Mouse (Mus musculus): ENCODE measurements around the gene Cdh24. TPM values are rescaled to one million over a fixed set of nuclear protein-coding genes. Genes with fewer than 3 reads are reported as not detected.

Gene Cdh24
- polyA plus RNA-seq, 1 experiment = 138 TPM

DNA sequence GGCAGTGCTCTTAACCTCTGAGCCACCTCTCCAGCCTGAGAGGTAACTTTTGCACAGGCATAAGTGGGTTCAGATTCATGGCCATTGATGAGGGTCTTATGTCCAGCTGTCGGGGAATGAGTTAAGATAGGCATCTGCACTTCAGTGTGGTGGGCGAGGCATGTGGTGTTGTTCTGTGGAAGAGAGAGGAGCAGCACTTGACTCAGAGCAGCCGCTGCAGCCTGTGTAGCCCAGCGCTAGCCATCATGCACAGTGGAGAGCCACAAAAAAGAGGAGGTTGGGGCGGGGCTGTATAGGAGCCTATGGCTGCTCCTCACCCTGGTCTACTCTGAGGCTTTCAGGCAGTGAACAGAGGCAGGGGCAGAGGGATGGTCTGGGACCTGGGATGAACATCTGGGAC is 13.1 kb downstream of the Cdh24 start:
- Histone ChIP-seq H3K36me3 (ENCODE audit: control insufficient read depth, insufficient read depth, low read length) (peaks cover 15% of the 10 kb centered on the region), H3K4me3 (ENCODE audit: control insufficient read depth, insufficient read depth, low read length) (no peak overlapping the region), H3K27ac (ENCODE audit: control insufficient read depth, insufficient read depth, low read length) (no peak overlapping the region), H3K4me1 (replicated peaks; ENCODE audit: control insufficient read depth, insufficient read depth, low read length) (no peaks in the 10 kb centered on the region), H3K27me3 (ENCODE audit: control insufficient read depth, insufficient read depth, low read length) (no peaks in the 10 kb centered on the region)
- no peak for DNase-seq
- WGBS = 57% methylated on average over 5 of the region's 5 CpGs
- no peak for TF ChIP-seq POLR2A (IDR thresholded peaks at IDR 0.05; ENCODE audit: control insufficient read depth, extremely low read depth, insufficient read depth, low read length, poor library complexity)
- no peak for TF ChIP-seq CTCF (IDR thresholded peaks at IDR 0.05; ENCODE audit: borderline replicate concordance, control insufficient read depth, extremely low read depth, insufficient read depth, low read length, poor library complexity)

GRCm38 (mm10) chr14:54624976-54625375 is 16.2 kb downstream of the Cdh24 start:
- Histone ChIP-seq H3K4me3 (ENCODE audit: control insufficient read depth, insufficient read depth, low read length) (no peak overlapping the region), H3K27ac (ENCODE audit: control insufficient read depth, insufficient read depth, low read length) (no peak overlapping the region), H3K27me3 (ENCODE audit: control insufficient read depth, insufficient read depth, low read length) (no peaks in the 10 kb centered on the region), H3K4me1 (replicated peaks; ENCODE audit: control insufficient read depth, insufficient read depth, low read length) (no peaks in the 10 kb centered on the region), H3K36me3 (ENCODE audit: control insufficient read depth, insufficient read depth, low read length) (no peaks in the 10 kb centered on the region)
- DNase-seq = no peak
- 91% methylated on average over 10 of the region's 10 CpGs for WGBS
- TF ChIP-seq CTCF (IDR thresholded peaks at IDR 0.05; ENCODE audit: borderline replicate concordance, control insufficient read depth, extremely low read depth, insufficient read depth, low read length, poor library complexity) (no peak), POLR2A (IDR thresholded peaks at IDR 0.05; ENCODE audit: control insufficient read depth, extremely low read depth, insufficient read depth, low read length, poor library complexity) (no peak)

DNA sequence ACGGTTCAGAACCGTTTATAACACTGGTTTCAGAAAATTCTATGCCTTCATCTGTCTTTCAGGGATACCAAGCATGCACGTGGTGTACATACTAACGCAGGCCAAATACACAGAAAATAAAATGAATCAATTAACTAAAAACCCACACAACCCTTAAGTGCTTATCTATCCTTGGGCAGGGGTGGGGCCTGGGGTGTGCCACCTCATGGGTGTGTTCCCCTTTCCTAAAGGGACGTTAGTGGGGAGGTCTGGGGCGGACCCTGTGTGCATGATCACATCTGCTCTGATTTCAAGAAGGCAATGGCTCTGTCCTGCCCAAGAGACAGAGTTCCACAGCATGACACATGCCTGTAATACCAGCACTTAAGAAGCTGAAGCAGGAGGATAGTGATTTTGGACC is 17.8 kb downstream of the Cdh24 start:
- no peak for TF ChIP-seq POLR2A (IDR thresholded peaks at IDR 0.05; ENCODE audit: control insufficient read depth, extremely low read depth, insufficient read depth, low read length, poor library complexity)
- no peak overlapping the region for H3K4me3 ChIP-seq (ENCODE audit: control insufficient read depth, insufficient read depth, low read length)
- 83% methylated on average over 6 of the region's 6 CpGs for WGBS
- no peaks in the 10 kb centered on the region for H3K27me3 ChIP-seq (ENCODE audit: control insufficient read depth, insufficient read depth, low read length)
- H3K36me3 ChIP-seq (ENCODE audit: control insufficient read depth, insufficient read depth, low read length) = no peaks in the 10 kb centered on the region
- H3K27ac ChIP-seq (ENCODE audit: control insufficient read depth, insufficient read depth, low read length) = no peak overlapping the region
- H3K4me1 ChIP-seq (replicated peaks; ENCODE audit: control insufficient read depth, insufficient read depth, low read length) = no peaks in the 10 kb centered on the region
- DNase-seq = no peak

GRCm38 (mm10) chr14:54621133-54621532 is 20.0 kb downstream of the Cdh24 start, which contains the start of gene Psmb11:
TSS of gene Psmb11 (plus strand) at chr14:54621433.
- DNase-seq = no peak
- no peaks in the 10 kb centered on the region for H3K27me3 ChIP-seq (ENCODE audit: control insufficient read depth, insufficient read depth, low read length)
- WGBS = 95% methylated on average over 1 of the region's 1 CpGs
- TF ChIP-seq POLR2A (IDR thresholded peaks at IDR 0.05; ENCODE audit: control insufficient read depth, extremely low read depth, insufficient read depth, low read length, poor library complexity) (no peak), CTCF (IDR thresholded peaks at IDR 0.05; ENCODE audit: borderline replicate concordance, control insufficient read depth, extremely low read depth, insufficient read depth, low read length, poor library complexity) (no peak)
- no peaks in the 10 kb centered on the region for H3K36me3 ChIP-seq (ENCODE audit: control insufficient read depth, insufficient read depth, low read length)
- no peak within 1 kb of the TSS for H3K27ac ChIP-seq (ENCODE audit: control insufficient read depth, insufficient read depth, low read length)
- H3K4me3 ChIP-seq (ENCODE audit: control insufficient read depth, insufficient read depth, low read length) = no peak within 1 kb of the TSS
- peaks cover 9% of the 10 kb centered on the region for H3K4me1 ChIP-seq (replicated peaks; ENCODE audit: control insufficient read depth, insufficient read depth, low read length)

- 0 out of 2 replicates have a peak, but pooled peaks cover 3% of the 10 kb centered on the region for H3K36me3 ChIP-seq (ENCODE audit: control insufficient read depth, insufficient read depth, low read length)
- TF ChIP-seq POLR2A (IDR thresholded peaks at IDR 0.05; ENCODE audit: control insufficient read depth, extremely low read depth, insufficient read depth, low read length, poor library complexity) (no peak), CTCF (IDR thresholded peaks at IDR 0.05; ENCODE audit: borderline replicate concordance, control insufficient read depth, extremely low read depth, insufficient read depth, low read length, poor library complexity) (no peak)
- H3K27me3 ChIP-seq (ENCODE audit: control insufficient read depth, insufficient read depth, low read length) = no peaks in the 10 kb centered on the region
- under 1% methylated on average over 25 of the region's 25 CpGs for WGBS
- H3K4me3 ChIP-seq (ENCODE audit: control insufficient read depth, insufficient read depth, low read length) = peak within 1 kb of the TSS; percentile 88
- DNase-seq = peak; percentile 85
- peaks cover 9% of the 10 kb centered on the region for H3K4me1 ChIP-seq (replicated peaks; ENCODE audit: control insufficient read depth, insufficient read depth, low read length)
- H3K27ac ChIP-seq (ENCODE audit: control insufficient read depth, insufficient read depth, low read length) = no peak within 1 kb of the TSS
Observed at GRCm38 (mm10) chr14:54617897-54618365, 23.2 kb downstream of the Cdh24 start, which contains the start of gene Psmb5. TSS of gene Psmb5 (minus strand) at chr14:54618022.

DNA sequence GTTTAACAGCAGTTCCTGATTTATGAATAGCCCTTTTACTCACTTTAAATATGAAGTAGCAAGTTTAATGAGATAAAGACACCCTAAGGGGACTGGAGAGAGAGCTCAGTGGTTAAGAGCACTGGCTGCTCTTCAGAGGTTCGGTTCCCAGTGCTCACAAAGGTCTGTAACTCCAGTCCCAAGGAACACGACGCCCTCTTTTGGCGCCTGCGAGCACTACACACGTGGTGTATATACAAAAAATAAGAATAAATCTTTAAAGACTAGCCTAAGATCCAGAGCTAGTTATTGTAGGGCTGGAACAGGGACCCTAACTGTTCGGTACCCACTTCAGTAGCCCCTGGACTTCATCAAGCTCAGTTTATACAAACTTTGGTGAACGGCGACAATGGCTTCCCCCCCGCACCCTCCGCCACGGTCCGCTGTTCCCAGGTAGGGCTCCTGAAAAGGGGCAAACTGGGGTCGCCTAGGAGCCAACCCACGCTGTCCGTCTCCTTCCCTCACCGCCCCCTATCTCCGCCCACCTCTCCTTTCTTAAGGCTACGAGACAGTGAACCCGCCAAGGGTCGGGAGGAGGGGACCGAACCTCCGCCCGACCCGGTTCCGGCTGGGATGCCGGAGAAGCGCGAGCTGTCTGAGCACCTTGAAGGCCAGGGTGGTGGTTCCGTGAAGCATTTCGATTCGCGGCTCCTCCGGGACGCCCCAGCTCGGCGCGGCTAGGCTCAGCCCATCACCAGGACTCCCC is 23.8 kb downstream of the Cdh24 start:
- DNase-seq = no peak
- peaks cover 9% of the 10 kb centered on the region for H3K4me1 ChIP-seq (replicated peaks; ENCODE audit: control insufficient read depth, insufficient read depth, low read length)
- H3K27ac ChIP-seq (ENCODE audit: control insufficient read depth, insufficient read depth, low read length) = no peak overlapping the region
- H3K27me3 ChIP-seq (ENCODE audit: control insufficient read depth, insufficient read depth, low read length) = no peaks in the 10 kb centered on the region
- TF ChIP-seq POLR2A (IDR thresholded peaks at IDR 0.05; ENCODE audit: control insufficient read depth, extremely low read depth, insufficient read depth, low read length, poor library complexity) = no peak
- TF ChIP-seq CTCF (IDR thresholded peaks at IDR 0.05; ENCODE audit: borderline replicate concordance, control insufficient read depth, extremely low read depth, insufficient read depth, low read length, poor library complexity) = no peak
- 2% methylated on average over 38 of the region's 38 CpGs for whole genome bisulfite sequencing
- H3K36me3 ChIP-seq (ENCODE audit: control insufficient read depth, insufficient read depth, low read length) = peaks cover 6% of the 10 kb centered on the region; the same call in 1 of the 2 replicates
- peak overlapping the region; percentile 88 for H3K4me3 ChIP-seq (ENCODE audit: control insufficient read depth, insufficient read depth, low read length)
